26 mouse cellular contexts compared by ENCODE assay signal in the genomic region with DNA sequence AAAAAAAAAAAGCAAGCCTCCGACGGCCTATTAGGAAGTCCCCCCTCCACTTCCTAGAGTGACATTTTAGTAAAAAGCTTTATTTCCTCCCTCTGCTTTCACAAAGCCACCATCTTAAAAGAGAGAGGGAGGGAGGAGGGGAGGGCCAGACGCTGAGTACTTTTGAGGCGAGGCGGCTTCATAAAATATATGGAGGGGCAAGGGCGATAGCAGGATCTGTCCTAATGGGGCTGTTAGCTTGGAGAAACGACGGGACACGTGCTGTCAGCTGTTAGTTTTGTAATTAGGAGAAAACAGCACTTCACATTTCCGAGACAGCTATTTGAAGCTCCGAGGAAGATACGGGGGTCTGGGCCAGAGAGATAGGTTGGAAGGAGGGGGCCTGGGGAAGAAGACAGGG.
DNase-seq lines count a peak whose midpoint lies in the region; ATAC-seq and TF ChIP-seq lines count a peak whose summit lies in the region.
"Had no signal": no experiment of that assay in that cellular context is flagged by ENCODE, and none has a peak within 500 bp of the region (broad histone marks: within the 10 kb centered on the region; RNA-seq: fewer than 3 reads in every experiment).

No protein-coding gene starts in this region.

- H3K27me3 ChIP-seq in hindbrain, embryonic 15.5 days = no peaks in the 10 kb centered on the region
- H3K27me3 ChIP-seq in hindbrain, postnatal 0 days (ENCODE audit: insufficient read depth, low read length) = no peaks in the 10 kb centered on the region
- H3K27me3 ChIP-seq in neural tube, embryonic 12.5 days (replicated peaks) = no peaks in the 10 kb centered on the region
- no peaks in the 10 kb centered on the region for H3K27me3 ChIP-seq in forebrain, postnatal 0 days (ENCODE audit: insufficient read depth, low read length)
- H3K27me3 ChIP-seq: embryonic facial prominence, embryonic 15.5 days; intestine, embryonic 15.5 days; liver, embryonic 13.5 days had no signal

- H3K9ac ChIP-seq in hindbrain, embryonic 15.5 days = no peak overlapping the region
- no peak overlapping the region for H3K9ac ChIP-seq in hindbrain, postnatal 0 days (replicated peaks; ENCODE audit: low read length)
- no peak overlapping the region for H3K9ac ChIP-seq in neural tube, embryonic 12.5 days
- no peak overlapping the region; the same call in 1 of the 2 replicates for H3K9ac ChIP-seq in forebrain, postnatal 0 days
- H3K9ac ChIP-seq: embryonic facial prominence, embryonic 15.5 days; heart, embryonic 15.5 days; hindbrain, embryonic 14.5 days; intestine, embryonic 15.5 days; limb, embryonic 15.5 days; liver, embryonic 13.5 days had no signal

- ATAC-seq in hindbrain, embryonic 15.5 days (ENCODE audit: low FRiP score, low read depth) = no peak
- no peak for ATAC-seq in hindbrain, postnatal 0 days
- no peak for ATAC-seq in neural tube, embryonic 12.5 days (ENCODE audit: low FRiP score, low read depth)
- peak; percentile 55 for ATAC-seq in forebrain, postnatal 0 days
- ATAC-seq: intestine, embryonic 15.5 days; lung, postnatal 0 days had no signal

- 18% methylated on average over 12 of the region's 12 CpGs for WGBS in hindbrain, embryonic 15.5 days
- 28% methylated on average over 12 of the region's 12 CpGs for WGBS in hindbrain, postnatal 0 days
- 10% methylated on average over 12 of the region's 12 CpGs for WGBS in neural tube, embryonic 12.5 days
- WGBS in forebrain, postnatal 0 days = 13% methylated on average over 12 of the region's 12 CpGs

- no peaks in the 10 kb centered on the region for H3K9me3 ChIP-seq in hindbrain, embryonic 15.5 days
- H3K9me3 ChIP-seq in hindbrain, postnatal 0 days (ENCODE audit: low read length) = no peaks in the 10 kb centered on the region
- H3K9me3 ChIP-seq in neural tube, embryonic 12.5 days = no peaks in the 10 kb centered on the region
- H3K9me3 ChIP-seq in forebrain, postnatal 0 days (ENCODE audit: low read length) = no peaks in the 10 kb centered on the region
- H3K9me3 ChIP-seq: embryonic facial prominence, embryonic 10.5 days; embryonic facial prominence, embryonic 15.5 days; heart, embryonic 10.5 days; heart, embryonic 15.5 days; intestine, embryonic 15.5 days; limb, embryonic 10.5 days; limb, embryonic 15.5 days; liver, embryonic 13.5 days had no signal

- DNase-seq in hindbrain, postnatal 0 days (ENCODE audit: low spot score) = no peak
- no peak for DNase-seq in neural tube, embryonic 10.5 days (ENCODE audit: extremely low spot score, low spot score)
- DNase-seq in forebrain, postnatal 0 days = peak; percentile 33
- no peak for DNase-seq in embryo, embryonic 11 days
- DNase-seq: adrenal gland, postnatal 25 days; B cell, adult 2 months; cerebellum, adult 18-20 months; gastrocnemius, postnatal 25 days; kidney, adult 9 months; kidney, postnatal 14 days; layer of hippocampus, adult 9-11 months; liver, embryonic 13.5 days; lung, adult 18-20 months; thymus, postnatal 4 days had no signal

- TF ChIP-seq CTCF in hindbrain, postnatal 0 days (IDR thresholded peaks at IDR 0.05; ENCODE audit: low read depth) = no peak
- TF ChIP-seq CTCF in forebrain, postnatal 0 days (IDR thresholded peaks at IDR 0.05; ENCODE audit: low read depth) = no peak

- peaks cover 21% of the 10 kb centered on the region for H3K4me1 ChIP-seq in hindbrain, embryonic 15.5 days (replicated peaks)
- H3K4me1 ChIP-seq in hindbrain, postnatal 0 days (ENCODE audit: insufficient read depth, low read length) = peaks cover 2% of the 10 kb centered on the region; the same call in 1 of the 2 replicates
- peaks cover 17% of the 10 kb centered on the region for H3K4me1 ChIP-seq in neural tube, embryonic 12.5 days
- H3K4me1 ChIP-seq in forebrain, postnatal 0 days (ENCODE audit: insufficient read depth) = peaks cover 7% of the 10 kb centered on the region
- H3K4me1 ChIP-seq: embryonic facial prominence, embryonic 10.5 days; embryonic facial prominence, embryonic 15.5 days; heart, embryonic 10.5 days; heart, embryonic 15.5 days; intestine, embryonic 15.5 days; liver, embryonic 13.5 days had no signal

- no peaks in the 10 kb centered on the region for H3K36me3 ChIP-seq in hindbrain, embryonic 15.5 days
- H3K36me3 ChIP-seq in hindbrain, postnatal 0 days (ENCODE audit: insufficient read depth, low read length) = no peaks in the 10 kb centered on the region
- no peaks in the 10 kb centered on the region for H3K36me3 ChIP-seq in neural tube, embryonic 12.5 days
- no peaks in the 10 kb centered on the region for H3K36me3 ChIP-seq in forebrain, postnatal 0 days (ENCODE audit: insufficient read depth)
- H3K36me3 ChIP-seq: embryonic facial prominence, embryonic 10.5 days; embryonic facial prominence, embryonic 15.5 days; heart, embryonic 10.5 days; heart, embryonic 15.5 days; intestine, embryonic 15.5 days; limb, embryonic 10.5 days; limb, embryonic 15.5 days; liver, embryonic 13.5 days had no signal

- H3K27ac ChIP-seq in hindbrain, embryonic 15.5 days (replicated peaks) = no peak overlapping the region
- H3K27ac ChIP-seq in hindbrain, postnatal 0 days = no peak overlapping the region
- H3K27ac ChIP-seq in neural tube, embryonic 12.5 days = no peak overlapping the region
- H3K27ac ChIP-seq in forebrain, postnatal 0 days (ENCODE audit: low read depth, low read length) = peak overlapping the region; percentile 50; the same call in 1 of the 2 replicates
- H3K27ac ChIP-seq: embryonic facial prominence, embryonic 10.5 days; embryonic facial prominence, embryonic 15.5 days; heart, embryonic 10.5 days; heart, embryonic 15.5 days; hindbrain, embryonic 14.5 days; intestine, embryonic 15.5 days; limb, embryonic 10.5 days; limb, embryonic 15.5 days; liver, embryonic 13.5 days; macrophage had no signal

- no peak overlapping the region for H3K4me3 ChIP-seq in hindbrain, embryonic 15.5 days
- H3K4me3 ChIP-seq in hindbrain, postnatal 0 days (ENCODE audit: low read length) = no peak overlapping the region
- no peak overlapping the region for H3K4me3 ChIP-seq in neural tube, embryonic 12.5 days
- no peak overlapping the region for H3K4me3 ChIP-seq in forebrain, postnatal 0 days (ENCODE audit: low read depth, low read length)
- H3K4me3 ChIP-seq: embryonic facial prominence, embryonic 10.5 days; embryonic facial prominence, embryonic 15.5 days; heart, embryonic 10.5 days; heart, embryonic 15.5 days; intestine, embryonic 15.5 days; limb, embryonic 10.5 days; limb, embryonic 15.5 days; liver, embryonic 13.5 days had no signal

- 0 out of 2 replicates have a peak overlapping the region, but pooled peaks have one; percentile 11 for H3K4me2 ChIP-seq in hindbrain, embryonic 15.5 days
- H3K4me2 ChIP-seq in hindbrain, postnatal 0 days (ENCODE audit: low read depth, low read length) = no peak overlapping the region
- peak overlapping the region; percentile 31; the same call in 1 of the 2 replicates for H3K4me2 ChIP-seq in neural tube, embryonic 12.5 days (replicated peaks)
- no peak overlapping the region for H3K4me2 ChIP-seq in forebrain, postnatal 0 days (ENCODE audit: low read depth)
- H3K4me2 ChIP-seq: embryonic facial prominence, embryonic 15.5 days; heart, embryonic 15.5 days; hindbrain, embryonic 14.5 days; intestine, embryonic 15.5 days; limb, embryonic 15.5 days; liver, embryonic 13.5 days had no signal

Comparison
In these comparisons a context has a peak if more than half of its experiments do, and no peak if none do; other contexts are left out.
1. H3K4me2 ChIP-seq: peak in hindbrain, embryonic 15.5 days (single experiment) and neural tube, embryonic 12.5 days (single experiment); none in hindbrain, postnatal 0 days (single experiment) and forebrain, postnatal 0 days (single experiment).